Mouse (Mus musculus) cortical plate, adult 2 months (tissue): ENCODE measurements around the gene Artn.

Source experiments
- CTCF ChIP-seq: fragments of 200-500 bp; IDR thresholded peaks from 2 replicates; pipeline ENCODE4 v1.5.1; 2011; ENCODE audit warnings: mild to moderate bottlenecking, control low read depth, low read length; ENCODE audit not compliant: insufficient read depth; ENCODE audit errors: extremely low read depth
- POLR2A ChIP-seq: fragments of 200-500 bp; IDR thresholded peaks from 2 replicates; pipeline ENCODE4 v1.6.1; 2011; ENCODE audit warnings: mild to moderate bottlenecking, low read length, control low read depth; ENCODE audit not compliant: insufficient read depth; ENCODE audit errors: extremely low read depth

GRCm38 (mm10) chr4:117947493-117947892 is 17.9 kb upstream of the Artn start:
- TF ChIP-seq CTCF: no peak
- TF ChIP-seq POLR2A: no peak
